Mouse (Mus musculus) embryo, embryonic 11.5 days (tissue): ENCODE data around the gene Slc25a23.

Experiments
- DNase-seq: peaks from one replicate; pipeline ENCODE4 v3.0.0-alpha.2; 2012; ENCODE audit warnings: low read depth, low spot score

Slc25a23 gene

GRCm38 (mm10) chr17:57059486-57059977 is at the start of gene Slc25a23:
TSS of gene Slc25a23 (minus strand) at chr17:57059863.
- peak; percentile 56 for DNase-seq

- no peak for DNase-seq
Observed at GRCm38 (mm10) chr17:57108666-57109171, 49.1 kb upstream of the Slc25a23 start.

DNA sequence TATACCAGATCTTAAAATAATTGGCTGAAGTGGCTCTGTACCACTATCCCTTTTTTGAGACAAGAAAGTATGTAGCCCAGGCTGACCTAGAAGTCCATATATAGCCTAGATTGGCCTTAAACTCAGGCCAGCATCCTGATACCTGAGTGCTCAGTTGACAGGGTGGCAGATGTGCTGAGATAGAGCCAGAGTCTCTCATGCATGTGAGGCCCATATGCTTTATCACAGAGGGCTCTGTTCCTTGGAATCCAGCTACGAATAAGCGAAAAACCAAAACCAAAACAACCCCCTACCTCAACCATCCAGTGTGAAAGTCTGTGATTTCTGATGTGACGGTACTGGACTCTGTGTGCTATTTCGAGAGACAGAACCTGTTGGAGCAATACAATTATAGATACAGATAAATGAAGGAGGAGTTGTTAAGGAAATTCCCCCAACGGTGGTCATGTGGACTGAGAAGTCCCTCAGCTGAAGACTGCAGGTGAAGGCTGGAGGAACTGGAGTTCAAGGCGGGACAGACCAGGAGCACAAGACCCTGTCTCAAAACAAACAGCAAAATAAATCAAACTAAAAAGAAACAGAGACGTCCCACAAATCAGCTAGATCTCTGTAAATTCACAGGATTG is 48.5 kb upstream of the Slc25a23 start:
- DNase-seq, result no peak

GRCm38 (mm10) chr17:57107064-57107463 is 47.4 kb upstream of the Slc25a23 start:
- DNase-seq, result no peak

DNA sequence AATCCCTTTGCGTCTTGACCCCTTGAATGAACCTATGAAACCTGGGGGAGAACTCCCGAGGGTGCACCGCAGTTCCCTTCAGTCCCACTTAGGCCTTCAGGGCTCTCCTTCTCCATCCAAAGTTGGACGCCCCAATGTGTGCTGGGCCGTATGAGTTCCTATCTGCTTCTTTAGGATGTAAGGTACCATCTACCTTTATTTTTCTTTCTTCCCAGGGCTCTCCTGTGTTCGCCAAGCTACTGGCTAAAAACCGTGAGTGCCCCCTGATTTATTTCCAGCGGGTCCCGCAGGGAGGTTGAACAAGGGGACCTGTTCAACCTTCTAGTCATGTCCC is 46.3 kb upstream of the Slc25a23 start:
- no peak for DNase-seq

GRCm38 (mm10) chr17:57105181-57106034 is 45.7 kb upstream of the Slc25a23 start, which contains the start of gene Tnfsf9:
TSS of gene Tnfsf9 (plus strand) at chr17:57105325.
- no peak for DNase-seq

- DNase-seq, result no peak
Observed at GRCm38 (mm10) chr17:57104496-57104895, 44.8 kb upstream of the Slc25a23 start.

DNA sequence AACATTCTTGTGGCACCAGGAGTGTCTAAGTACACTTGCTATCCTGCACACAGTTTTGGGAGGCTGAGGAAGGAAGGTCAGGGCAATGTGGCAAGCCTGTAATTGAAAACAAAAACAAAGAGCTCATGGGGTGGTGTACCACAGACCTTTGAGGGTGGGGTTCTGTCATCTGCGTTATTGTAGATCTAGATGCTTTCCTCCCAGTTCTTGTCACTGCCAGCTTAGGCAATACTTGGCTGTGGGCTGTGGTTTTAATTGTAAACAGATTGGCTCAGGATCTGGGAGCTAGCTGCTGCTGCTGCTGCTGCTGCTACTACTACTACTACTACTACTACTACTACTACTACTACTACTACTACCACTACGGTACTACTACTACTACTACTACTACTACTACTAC is 42.6 kb upstream of the Slc25a23 start:
- DNase-seq, result no peak

GRCm38 (mm10) chr17:57099629-57100325 is 40.1 kb upstream of the Slc25a23 start:
- DNase-seq, result no peak

DNA sequence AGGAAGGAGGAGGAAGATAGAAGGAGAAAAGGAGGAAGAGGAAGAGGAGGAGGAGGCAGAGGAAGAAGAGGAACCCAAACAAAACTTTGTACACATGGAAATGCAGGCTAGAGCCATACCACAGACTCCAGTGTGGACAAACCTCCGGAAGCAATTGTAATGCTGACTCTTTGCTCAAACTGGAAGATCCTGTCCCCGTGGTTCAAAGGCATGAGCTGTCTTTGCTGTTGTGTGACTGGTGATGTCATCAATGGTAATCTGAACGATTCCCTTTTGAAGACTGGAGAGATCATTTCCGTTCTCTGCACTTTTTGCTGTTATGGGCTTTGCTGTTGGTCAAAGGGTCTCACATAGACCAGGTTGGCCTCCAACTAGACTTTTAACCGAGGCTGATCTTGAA is 38.7 kb upstream of the Slc25a23 start:
- DNase-seq, result no peak

DNA sequence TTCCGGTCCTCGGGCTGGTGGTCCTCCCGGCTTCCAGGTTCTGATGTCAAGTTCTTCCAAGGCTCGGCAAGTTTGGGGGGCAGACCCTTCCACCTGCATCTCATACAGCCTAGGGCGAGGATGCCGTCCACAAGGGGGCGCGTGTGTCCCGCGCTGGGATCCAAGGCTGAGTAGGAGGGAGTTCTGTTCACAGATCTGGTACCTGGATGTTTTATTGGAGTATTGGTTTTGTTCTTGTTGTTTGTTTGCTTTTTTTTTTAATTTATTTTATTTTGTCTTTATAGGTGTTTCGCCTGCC is 36.9 kb upstream of the Slc25a23 start:
- peak; percentile 72 for DNase-seq

DNA sequence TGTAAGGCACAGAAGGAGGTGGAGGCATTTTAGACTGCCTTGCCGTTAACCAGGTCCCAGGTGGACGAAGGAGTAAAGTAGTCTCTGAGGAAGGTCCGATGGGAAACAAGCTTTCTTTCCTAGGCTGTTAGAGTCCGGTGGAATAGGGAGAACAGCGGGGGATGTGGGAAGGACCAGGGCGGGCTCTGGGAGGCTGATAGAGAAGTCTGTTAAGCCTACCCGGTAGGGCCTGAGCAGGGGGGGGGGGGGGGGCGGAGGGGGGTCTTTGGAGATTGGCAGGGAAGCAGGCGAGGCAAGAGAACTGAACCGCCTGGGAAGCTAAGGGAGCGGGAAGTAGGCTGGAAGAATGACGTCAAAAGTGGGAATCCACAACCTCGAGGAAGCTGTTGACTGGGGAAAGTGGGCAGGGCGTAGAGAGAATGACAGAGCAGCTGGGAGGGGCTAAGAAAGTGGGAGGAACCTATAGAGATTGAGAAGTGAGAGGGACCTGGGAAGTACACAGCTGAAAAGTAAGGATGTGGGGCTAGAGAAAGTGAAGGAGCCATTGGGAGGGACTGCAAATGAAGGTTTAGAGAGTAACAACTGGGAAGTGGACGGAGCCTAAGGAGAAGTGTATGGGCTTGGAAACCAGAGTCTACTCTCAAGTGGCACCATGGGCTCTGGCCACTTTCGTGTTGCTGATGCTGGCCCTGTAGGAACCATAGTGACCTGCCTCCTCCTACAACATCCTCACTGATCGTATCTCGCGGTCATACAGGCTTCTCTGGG is 36.4 kb upstream of the Slc25a23 start:
- DNase-seq, result no peak

- no peak for DNase-seq
Observed at GRCm38 (mm10) chr17:57094222-57094621, 34.6 kb upstream of the Slc25a23 start.

GRCm38 (mm10) chr17:57087049-57087832 is 27.6 kb upstream of the Slc25a23 start, which contains the start of gene Tubb4a:
TSS of gene Tubb4a (minus strand) at chr17:57087782.
- DNase-seq, result no peak

GRCm38 (mm10) chr17:57085970-57086757 is 26.5 kb upstream of the Slc25a23 start:
- DNase-seq, result no peak

- DNase-seq, result no peak
Observed at GRCm38 (mm10) chr17:57082481-57082880, 22.8 kb upstream of the Slc25a23 start.

GRCm38 (mm10) chr17:57081234-57081842 is 21.7 kb upstream of the Slc25a23 start:
- DNase-seq, result no peak

DNA sequence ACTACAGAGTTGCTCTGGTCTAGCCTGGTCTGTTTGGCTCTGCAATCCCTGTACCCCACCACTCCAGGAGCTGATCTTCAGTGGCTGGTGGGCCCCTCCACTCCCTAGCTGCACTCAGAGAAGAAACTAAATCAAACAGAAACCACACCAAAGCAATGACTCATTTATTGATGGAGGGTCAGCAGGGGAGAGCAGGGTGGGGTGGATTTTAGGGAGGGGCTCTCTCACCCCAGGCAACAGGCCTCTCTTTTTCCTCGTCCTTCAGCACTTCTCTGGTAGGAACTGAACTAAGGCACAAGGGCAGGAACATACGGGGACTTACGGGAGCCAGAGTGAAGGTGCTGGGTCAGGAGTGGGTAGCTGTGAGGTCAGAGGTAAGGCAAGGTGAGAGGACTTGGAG is 20.3 kb upstream of the Slc25a23 start:
- DNase-seq, result no peak

GRCm38 (mm10) chr17:57078336-57078735 is 18.7 kb upstream of the Slc25a23 start, which contains the start of gene Dennd1c:
TSS of gene Dennd1c (minus strand) at chr17:57078514.
- DNase-seq, result no peak
